Mouse (Mus musculus): Measurements from ENCODE around the gene Trmt1.
A peak's percentile ranks its signal among the peaks of the same experiment; 100 is the strongest.

Gene Trmt1

DNA sequence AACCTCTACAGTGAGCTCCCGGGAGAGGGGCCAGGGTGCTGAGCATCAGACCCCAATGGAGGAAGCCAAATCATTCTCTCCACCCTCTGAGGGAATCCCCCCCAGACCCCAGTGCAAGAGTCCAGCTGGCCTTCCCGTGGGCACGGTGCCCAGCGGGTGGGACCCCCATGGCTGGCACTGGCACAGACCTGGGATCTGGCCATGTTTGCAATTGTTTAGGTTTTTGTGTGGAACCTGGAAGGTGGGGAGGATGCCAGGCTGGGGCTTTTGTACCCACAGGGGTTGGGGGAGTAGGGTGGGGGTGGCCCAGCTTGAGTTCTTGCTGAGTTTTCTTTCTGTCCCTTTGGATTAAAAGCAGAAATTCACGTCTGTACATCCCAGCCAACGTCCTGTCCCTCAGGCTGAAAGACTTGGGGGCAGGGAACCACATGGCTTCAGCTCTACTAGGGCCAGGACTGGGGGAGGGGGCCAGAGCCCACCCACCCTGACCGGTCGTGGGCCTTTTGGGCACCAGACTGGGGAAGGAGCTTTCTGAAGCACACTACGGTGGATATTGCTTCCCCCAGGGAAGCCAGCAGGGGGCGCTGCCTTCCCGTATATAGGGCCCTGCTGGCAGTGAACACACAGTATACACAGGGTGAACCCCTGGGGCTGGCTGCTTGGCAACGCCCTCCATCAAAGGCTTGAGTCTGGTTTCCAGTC is 22.8 kb downstream of the Trmt1 start:
- DNase-seq (ENCODE audit: low spot score in 2 of 2) = peak; percentile 85 to 87

DNA sequence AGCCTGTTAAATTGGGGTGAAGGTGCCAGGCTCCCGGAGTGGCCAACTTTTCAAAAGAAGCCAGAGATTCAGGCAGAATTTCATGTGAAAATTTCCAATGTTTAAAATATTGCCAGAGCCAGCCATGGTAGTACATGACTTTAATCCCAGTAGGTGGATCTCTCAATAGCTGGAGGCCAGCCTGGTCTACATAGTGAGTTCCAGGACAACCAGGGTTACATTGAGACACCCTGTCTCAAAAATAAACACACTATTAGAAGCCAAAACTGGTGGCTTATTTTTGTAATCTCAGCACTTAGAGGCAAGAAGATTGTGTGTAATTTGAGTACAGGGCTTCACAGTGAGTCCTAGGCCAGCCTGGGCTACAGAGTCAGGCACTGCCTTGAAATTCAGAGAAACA is 23.8 kb downstream of the Trmt1 start:
- DNase-seq (ENCODE audit: low spot score in 2 of 2) = no peak

DNA sequence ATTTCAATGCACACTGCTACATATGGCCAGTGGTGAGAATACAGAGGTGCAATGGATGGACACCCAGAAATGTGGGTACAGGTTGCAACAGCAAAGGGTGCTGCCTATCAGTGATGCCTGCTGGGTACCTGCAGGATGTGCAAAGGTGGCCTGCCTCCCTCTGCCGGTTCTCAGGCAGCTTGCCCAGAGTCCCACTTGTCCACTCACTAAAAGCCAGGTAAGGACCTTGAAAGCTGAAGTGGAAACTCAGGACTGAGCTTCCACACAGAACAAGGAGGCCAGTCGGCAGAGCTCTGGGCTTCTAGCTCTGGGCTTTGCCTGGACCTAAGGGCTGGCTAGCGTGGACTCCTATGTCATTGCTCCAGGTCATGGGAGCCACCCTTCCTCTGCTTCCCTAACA is 25.2 kb downstream of the Trmt1 start:
- no peak for DNase-seq (ENCODE audit: low spot score in 2 of 2)

GRCm38 (mm10) chr8:84711933-84712758 is 26.0 kb downstream of the Trmt1 start:
- DNase-seq (ENCODE audit: low spot score in 2 of 2) = peak in 1 of 2 experiments; percentile 58

- peak in 1 of 2 experiments; percentile 14 for DNase-seq (ENCODE audit: low spot score in 2 of 2)
These were observed 26.6 kb downstream of the Trmt1 start for GRCm38 (mm10) chr8:84712759-84713120.

DNA sequence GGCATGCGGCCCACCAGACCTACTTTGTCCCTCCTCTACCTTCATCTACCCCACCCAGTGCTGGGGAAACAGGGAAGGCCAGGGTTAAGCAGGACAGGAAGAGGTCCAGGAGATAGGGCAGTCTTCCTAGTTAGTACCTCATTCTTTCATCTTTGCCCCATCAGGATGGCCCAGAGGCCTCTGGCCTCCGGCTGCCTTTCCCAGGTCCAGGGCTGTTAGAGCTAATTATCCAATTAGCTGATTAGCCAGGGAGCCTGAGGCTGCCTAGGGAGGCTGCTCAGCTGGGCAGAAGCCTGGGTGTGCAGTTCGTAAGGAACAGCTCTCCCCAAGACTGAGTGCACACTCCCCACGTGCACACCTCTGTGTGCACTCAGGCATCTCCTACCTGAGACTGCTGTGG is 27.3 kb downstream of the Trmt1 start:
- DNase-seq (ENCODE audit: low spot score in 2 of 2) = no peak

DNA sequence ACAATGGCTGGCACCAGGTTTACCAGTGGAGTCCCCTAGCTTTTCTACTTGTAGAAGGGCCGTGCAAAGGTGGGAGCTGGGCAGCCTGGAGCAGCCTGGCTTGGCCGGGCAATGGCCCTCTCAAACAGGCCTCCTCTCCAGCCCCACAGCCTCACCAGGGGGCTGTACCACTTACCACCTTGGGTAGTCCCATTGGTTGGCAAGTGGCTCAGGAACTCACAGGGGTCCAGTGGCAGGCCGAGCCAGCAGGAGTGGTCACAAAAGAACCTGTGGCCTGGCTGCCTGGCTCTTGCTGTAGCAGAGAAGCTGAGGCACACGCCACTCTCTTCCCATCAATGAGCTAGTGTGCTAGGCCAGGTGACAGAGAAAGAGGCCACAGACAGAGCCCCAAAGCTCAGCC is 28.1 kb downstream of the Trmt1 start:
- peak in 1 of 2 experiments; percentile 14 for DNase-seq (ENCODE audit: low spot score in 2 of 2)

DNA sequence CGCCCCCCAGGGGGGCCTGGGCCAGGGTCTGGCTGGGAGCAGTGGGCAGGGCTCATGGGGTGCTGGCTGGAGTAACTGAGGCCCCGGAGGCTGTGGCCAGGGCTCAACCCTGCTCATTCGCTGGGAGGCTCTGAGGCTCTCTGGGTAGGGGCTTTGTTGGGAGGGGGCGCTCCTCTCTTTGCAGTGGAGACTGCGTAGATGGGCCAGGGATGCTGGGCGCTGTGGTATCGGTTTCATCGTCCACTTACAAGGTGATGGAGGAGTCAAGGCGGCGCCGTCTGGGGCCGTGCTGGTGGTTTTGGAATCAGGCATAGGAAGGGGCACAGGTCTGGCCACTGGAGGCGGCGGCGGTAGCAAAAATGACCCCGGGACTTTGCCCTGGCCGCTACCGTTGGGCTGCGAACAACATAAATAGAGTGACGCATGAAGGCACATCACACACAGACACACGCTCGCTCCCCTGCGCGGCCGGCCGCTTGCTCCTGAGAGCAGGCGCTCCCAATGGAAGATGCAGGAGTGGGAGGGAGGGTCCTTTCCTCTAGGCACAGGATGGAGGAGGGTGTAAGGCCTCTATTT is 29.9 kb downstream of the Trmt1 start:
- DNase-seq (ENCODE audit: low spot score in 2 of 2) = no peak

GRCm38 (mm10) chr8:84716790-84717189 is 30.7 kb downstream of the Trmt1 start:
- DNase-seq (ENCODE audit: low spot score in 2 of 2) = no peak

DNA sequence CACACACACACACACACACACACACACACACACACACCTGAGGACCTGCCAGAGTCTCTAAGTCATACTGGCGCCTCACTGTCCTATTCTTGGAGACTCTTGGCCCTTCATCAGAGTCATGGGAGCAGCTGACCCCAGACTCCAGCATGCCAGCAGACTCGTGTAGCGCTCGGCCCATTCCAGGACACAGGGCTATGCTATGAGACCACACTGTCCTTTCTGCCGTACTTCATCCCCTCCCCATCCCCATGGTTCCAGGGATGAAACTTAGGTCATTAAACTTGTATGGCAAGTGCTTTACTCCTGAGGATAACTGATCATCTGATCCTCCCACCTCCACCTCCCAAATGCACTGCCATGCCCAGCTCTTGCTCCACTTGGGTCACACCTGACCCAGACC is 32.4 kb downstream of the Trmt1 start:
- DNase-seq (ENCODE audit: low spot score in 2 of 2) = no peak

GRCm38 (mm10) chr8:84718959-84719690 is 33.0 kb downstream of the Trmt1 start:
- DNase-seq (ENCODE audit: low spot score in 2 of 2) = no peak

- no peak for DNase-seq (ENCODE audit: low spot score in 2 of 2)
These were observed 36.4 kb downstream of the Trmt1 start for GRCm38 (mm10) chr8:84722530-84722849.

DNA sequence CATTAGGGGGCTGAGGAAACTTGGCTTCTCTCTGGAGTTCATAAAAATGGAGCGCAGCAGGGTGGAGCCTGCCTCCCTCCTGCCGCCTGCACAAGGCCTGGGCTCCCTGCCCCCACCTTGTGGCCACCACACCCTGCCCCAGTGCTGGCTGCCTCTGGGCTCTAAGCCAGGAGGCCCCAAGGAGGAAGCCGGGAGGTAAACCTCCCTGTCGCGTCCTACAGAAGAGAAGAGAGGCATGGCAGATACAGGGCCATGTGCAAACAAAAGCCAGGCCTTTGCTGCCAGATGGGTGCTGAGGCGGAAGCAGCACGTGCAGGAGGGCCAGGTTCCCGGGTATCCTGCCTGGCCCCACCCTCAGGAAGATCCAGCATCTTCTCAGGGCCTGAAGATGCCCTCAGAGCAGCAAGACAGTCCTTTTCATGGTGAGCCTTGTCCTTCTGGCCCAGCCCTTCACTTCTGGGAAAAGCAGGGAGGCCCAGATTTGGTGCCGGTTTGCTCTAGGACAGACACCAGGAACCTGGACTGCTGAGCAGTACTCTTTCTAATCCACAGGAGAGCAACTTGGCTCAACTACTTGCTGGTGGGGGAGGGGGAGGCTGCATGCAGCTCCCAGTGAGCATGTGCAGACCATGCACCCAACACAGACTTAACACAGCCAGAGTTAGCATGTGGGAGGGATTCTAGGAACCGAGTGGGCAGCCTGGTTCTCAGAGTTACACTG is 36.9 kb downstream of the Trmt1 start, which contains the start of gene G430095P16Rik:
TSS of gene G430095P16Rik (plus strand) at position 158 of the 721 bp plus-strand sequence.
- DNase-seq (ENCODE audit: low spot score in 2 of 2) = no peak

DNA sequence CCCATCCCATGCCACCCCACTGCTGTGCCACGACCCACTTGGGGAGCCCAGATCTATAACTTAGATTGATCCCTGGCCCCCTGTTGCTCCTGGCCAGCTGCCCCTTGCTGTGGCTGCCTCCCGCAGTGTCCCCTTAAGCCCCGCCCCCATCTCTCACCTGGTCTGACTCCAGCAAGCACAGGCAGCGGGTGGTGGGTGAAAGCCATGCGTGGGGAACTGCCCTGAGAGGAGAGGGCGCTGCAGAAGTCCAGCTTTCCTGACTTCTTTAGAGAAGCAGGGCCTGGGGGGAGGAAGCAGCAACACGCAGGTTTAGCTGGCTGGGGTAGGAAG is 37.4 kb downstream of the Trmt1 start:
- no peak for DNase-seq (ENCODE audit: low spot score in 2 of 2)

GRCm38 (mm10) chr8:84724683-84725082 is 38.6 kb downstream of the Trmt1 start:
- DNase-seq (ENCODE audit: low spot score in 2 of 2) = no peak

- no peak for DNase-seq (ENCODE audit: low spot score in 2 of 2)
These were observed 39.3 kb downstream of the Trmt1 start for GRCm38 (mm10) chr8:84725246-84725940.

- no peak for DNase-seq (ENCODE audit: low spot score in 2 of 2)
These were observed 39.8 kb downstream of the Trmt1 start for GRCm38 (mm10) chr8:84725941-84726259.

- DNase-seq (ENCODE audit: low spot score in 2 of 2) = no peak
These were observed 42.4 kb downstream of the Trmt1 start for GRCm38 (mm10) chr8:84728474-84728873.

DNA sequence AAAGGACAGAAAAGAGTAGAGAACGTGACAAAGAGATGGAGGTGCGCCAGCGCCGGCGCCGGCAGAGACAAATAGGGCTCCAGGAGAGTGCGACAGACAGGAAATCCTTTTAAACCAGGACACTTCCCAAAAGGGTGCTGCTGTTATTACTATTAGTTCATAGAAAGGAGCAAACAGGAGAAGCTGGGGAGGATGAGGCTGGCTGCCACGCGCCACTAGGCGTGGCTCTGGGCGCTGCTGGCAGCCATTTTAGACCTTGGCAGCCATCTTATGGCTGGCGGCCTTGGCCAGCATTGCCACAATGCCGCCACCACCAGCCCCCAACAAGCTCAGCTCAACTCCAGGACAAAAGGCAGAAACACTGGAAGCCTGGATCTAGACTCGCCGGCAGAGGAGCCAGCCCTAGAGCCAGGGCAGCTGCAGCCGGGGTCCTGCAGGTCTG is 43.8 kb downstream of the Trmt1 start:
- no peak for DNase-seq (ENCODE audit: low spot score in 2 of 2)

- DNase-seq (ENCODE audit: low spot score in 2 of 2) = no peak
These were observed 44.6 kb downstream of the Trmt1 start for GRCm38 (mm10) chr8:84730541-84731370.

Measured in frontal cortex, postnatal 10 days (tissue).